Mouse (Mus musculus): ENCODE measurements around the gene Exoc8.

DNA sequence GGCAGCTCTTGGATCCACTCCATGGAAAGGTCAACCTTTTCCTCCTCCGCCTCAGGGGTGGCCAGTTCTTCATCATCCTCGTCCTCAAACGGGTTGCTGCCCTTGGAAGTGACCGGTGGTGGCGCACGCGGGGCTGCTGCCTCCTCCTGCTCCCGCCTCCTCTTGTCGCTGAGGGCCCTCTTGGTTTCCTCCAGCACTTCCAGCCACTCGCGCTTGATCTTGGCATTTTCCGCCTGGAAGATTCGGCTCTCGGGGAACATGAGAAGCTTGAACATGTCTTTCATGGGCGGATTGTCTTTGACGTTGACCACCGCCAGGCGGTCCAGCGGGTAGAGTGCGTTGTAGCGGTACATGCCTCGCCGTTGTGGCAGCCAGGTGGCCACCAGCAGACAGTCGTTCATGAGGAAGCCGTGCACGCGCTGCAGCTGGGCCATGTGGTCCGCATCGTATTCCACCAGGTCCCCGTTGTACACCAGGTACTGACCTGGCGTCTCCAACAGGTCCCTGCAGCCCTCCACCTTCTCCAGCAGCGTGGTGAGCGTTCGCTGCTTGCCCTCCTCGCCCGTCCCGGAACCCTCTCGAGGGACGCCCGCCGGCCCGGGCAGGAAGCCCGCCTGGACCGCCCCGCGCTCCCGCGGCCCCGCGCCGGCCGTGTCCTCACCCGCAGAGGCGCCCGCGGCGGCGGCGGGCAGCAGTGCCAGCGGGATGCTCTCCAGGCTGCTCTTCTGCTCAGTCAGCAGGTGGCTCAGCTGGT lies 696 bp downstream of the Exoc8 start:
- TF ChIP-seq CTCF (conservative IDR thresholded peaks at IDR 0.05; ENCODE audit: insufficient read depth, insufficient read length, low read depth, low read length) (peak; percentile 70), POLR2A (IDR thresholded peaks at IDR 0.05; ENCODE audit: low read depth, low read length) (no peak)
